Mouse (Mus musculus): ENCODE data around the gene Slc39a11.

- TF ChIP-seq POLR2A (IDR thresholded peaks at IDR 0.05; ENCODE audit: borderline replicate concordance, control insufficient read depth, low read depth, low read length) = no peak
- TF ChIP-seq CTCF (IDR thresholded peaks at IDR 0.05; ENCODE audit: control insufficient read depth, insufficient read depth, low read length) = no peak
Measured at GRCm38 (mm10) chr11:113352085-113352815, 297.6 kb downstream of the Slc39a11 start.
